Mouse (Mus musculus): Measurements from ENCODE around the gene Ppp1r27.

DNA sequence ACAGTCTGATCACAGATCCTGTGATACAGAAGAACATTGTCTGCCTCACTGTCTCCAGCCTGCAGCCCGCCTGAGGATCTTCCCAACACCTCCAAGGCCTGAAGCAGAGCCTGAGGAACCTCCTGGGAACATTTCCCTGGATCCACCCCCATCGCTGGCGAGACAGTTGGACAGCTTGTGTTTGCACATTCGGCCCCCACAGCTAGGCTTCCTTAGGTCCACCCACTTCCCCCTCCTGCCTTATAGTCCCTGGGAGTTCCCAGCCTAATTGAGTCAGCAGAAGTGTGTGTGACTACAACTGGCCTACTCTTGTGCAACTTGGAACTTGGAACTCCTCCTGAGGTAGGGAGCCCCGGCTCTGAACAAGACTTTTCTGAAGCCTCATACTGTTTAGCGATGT is 32.9 kb downstream of the Ppp1r27 start:
- TF ChIP-seq POLR2A (IDR thresholded peaks at IDR 0.05; ENCODE audit: insufficient read length, low read depth) (no peak), POLR2AphosphoS2 (IDR thresholded peaks at IDR 0.05; ENCODE audit: insufficient read length, low read depth) (no peak), USF1 (IDR thresholded peaks at IDR 0.05; ENCODE audit: low read depth) (no peak), MYOD1 (IDR thresholded peaks at IDR 0.05; ENCODE audit: control insufficient read depth in 1 of 3, insufficient read length in 2 of 3, low read depth in 2 of 3) (no peak), E2F4 (IDR thresholded peaks at IDR 0.05; ENCODE audit: insufficient read depth) (no peak), MAX (IDR thresholded peaks at IDR 0.05; ENCODE audit: low read depth) (no peak), MYOG (IDR thresholded peaks at IDR 0.05; ENCODE audit: control insufficient read depth in 1 of 3, insufficient read depth in 1 of 3, insufficient read length in 2 of 3, low read depth in 2 of 3) (no peak), TCF12 (IDR thresholded peaks at IDR 0.05; ENCODE audit: insufficient read depth, poor library complexity, severe bottlenecking) (no peak), CEBPB (IDR thresholded peaks at IDR 0.05; ENCODE audit: insufficient read depth, poor library complexity, severe bottlenecking) (peak; percentile 67), REST (IDR thresholded peaks at IDR 0.05; ENCODE audit: insufficient read depth, insufficient read length) (no peak), SRF (IDR thresholded peaks at IDR 0.05; ENCODE audit: control insufficient read depth, insufficient read length, low read depth) (no peak)

All from myocyte (in vitro differentiated cells).